Mouse (Mus musculus) ES-E14 (cell line): ENCODE measurements around the gene Kremen2. TPM values are rescaled to one million over a fixed set of nuclear protein-coding genes. Genes with fewer than 3 reads are reported as not detected.

ENCODE experiments used
- DNase-seq: peaks from one replicate; pipeline ENCODE4 v3.0.0-alpha.2; 2013; ENCODE audit warnings: low read depth, low spot score
- H3K27ac ChIP-seq: 2 replicates; pipeline ENCODE4 v1.5.1; 2012; ENCODE audit warnings: low read depth, mild to moderate bottlenecking, low read length, moderate library complexity, mixed read lengths; ENCODE audit not compliant: poor library complexity, insufficient read depth, severe bottlenecking
- H3K36me3 ChIP-seq: 2 replicates; pipeline ENCODE4 v1.6.1; 2012; ENCODE audit warnings: mild to moderate bottlenecking, low read length, moderate library complexity, mixed read lengths; ENCODE audit not compliant: control insufficient read depth, poor library complexity, insufficient read depth, severe bottlenecking
- H3K4me1 ChIP-seq, 2 experiments: fragments of 150-350 bp in 1 of 2; sonication (generic) in 1 of 2; 2 replicates each; pipeline ENCODE4 v1.6.1; 2012; ENCODE audit warnings: low read length in 2 of 2, mild to moderate bottlenecking in 1 of 2, mixed read lengths in 1 of 2; ENCODE audit not compliant: control insufficient read depth in 2 of 2, insufficient read depth in 2 of 2, poor library complexity in 1 of 2
- H3K4me3 ChIP-seq, 2 experiments: fragments of 150-350 bp in 1 of 2; sonication (generic) in 1 of 2; 2 replicates each; pipeline ENCODE4 v1.5.1; 2012; ENCODE audit warnings: low read length in 2 of 2, low read depth in 1 of 2, mild to moderate bottlenecking in 1 of 2, mixed read lengths in 1 of 2; ENCODE audit not compliant: insufficient read depth in 1 of 2, poor library complexity in 1 of 2, severe bottlenecking in 1 of 2
- H3K9ac ChIP-seq: 2 replicates; pipeline ENCODE4 v1.6.1; 2012; ENCODE audit warnings: low read depth, mild to moderate bottlenecking, low read length, mixed read lengths; ENCODE audit not compliant: poor library complexity, insufficient read depth, severe bottlenecking
- H3K9me3 ChIP-seq: fragments of 150-350 bp; sonication (generic); 2 replicates; pipeline ENCODE4 v1.6.1; 2012; ENCODE audit warnings: low read depth, mild to moderate bottlenecking, low read length; ENCODE audit not compliant: control insufficient read depth, insufficient read depth
- CHD2 ChIP-seq: IDR thresholded peaks from 2 replicates; pipeline ENCODE4 v1.6.1; 2014; ENCODE audit warnings: mild to moderate bottlenecking, low read depth, low read length, inconsistent platforms
- HCFC1 ChIP-seq: IDR thresholded peaks from 2 replicates; pipeline ENCODE4 v1.6.1; 2012; ENCODE audit warnings: low read length, inconsistent platforms, borderline replicate concordance; ENCODE audit not compliant: insufficient read depth
- MAFK ChIP-seq: IDR thresholded peaks from 2 replicates; pipeline ENCODE4 v1.6.1; 2014; ENCODE audit warnings: mild to moderate bottlenecking, low read depth, low read length, inconsistent platforms; ENCODE audit not compliant: insufficient read depth
- ZC3H11A ChIP-seq: IDR thresholded peaks from 2 replicates; pipeline ENCODE4 v1.6.1; 2012; ENCODE audit warnings: low read depth, mild to moderate bottlenecking, inconsistent platforms, low read length, borderline replicate concordance
- ZNF384 ChIP-seq: IDR thresholded peaks from 2 replicates; pipeline ENCODE4 v1.6.1; 2012; ENCODE audit warnings: low read depth, low read length, inconsistent platforms
- in situ Hi-C, 2 experiments: fragments of 600-800 bp; cut with MboI; formaldehyde crosslinking; loops; one replicate each; pipeline ENCODE4 v1.15.1; 2025; ENCODE audit warnings: low sequenced_read_pairs in 2 of 2, inconsistent platforms in 1 of 2; ENCODE audit not compliant: unreplicated experiment in 2 of 2
- total RNA-seq: library from RNA; depleted of rRNA; stranded (reverse); fragments of 300-350 nt; gene quantifications from 2 replicates; pipeline ENCODE4 v1.2.3, GENCODE M21; 2012

Gene Kremen2
- total RNA-seq, 1 experiment = 2.5 TPM

DNA sequence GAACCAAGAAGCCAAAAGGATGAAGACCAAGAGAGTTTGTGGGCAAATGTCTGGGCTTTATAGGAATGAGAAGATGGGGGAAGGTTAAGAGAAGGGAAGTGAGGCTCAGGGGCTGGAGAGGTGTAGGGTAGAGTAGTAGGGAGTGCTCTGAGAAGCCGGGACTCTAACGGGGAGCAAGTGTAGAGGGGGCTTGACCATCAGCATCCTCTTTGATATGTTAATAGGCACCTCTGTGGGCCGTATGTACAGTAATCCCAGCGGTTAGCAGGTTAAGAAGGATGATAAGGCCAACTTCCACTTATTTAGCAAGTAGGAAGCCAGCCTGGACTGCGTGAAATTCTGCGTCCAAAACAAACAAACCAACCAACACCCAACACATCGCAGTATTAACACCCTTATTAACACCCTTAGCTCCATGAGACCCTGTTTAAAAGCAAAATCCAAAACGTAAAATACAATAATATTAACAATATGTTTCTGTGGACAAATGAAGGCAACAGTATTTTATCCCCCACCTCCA is 44.2 kb upstream of the Kremen2 start:
- peak; percentile 69 for DNase-seq

DNA sequence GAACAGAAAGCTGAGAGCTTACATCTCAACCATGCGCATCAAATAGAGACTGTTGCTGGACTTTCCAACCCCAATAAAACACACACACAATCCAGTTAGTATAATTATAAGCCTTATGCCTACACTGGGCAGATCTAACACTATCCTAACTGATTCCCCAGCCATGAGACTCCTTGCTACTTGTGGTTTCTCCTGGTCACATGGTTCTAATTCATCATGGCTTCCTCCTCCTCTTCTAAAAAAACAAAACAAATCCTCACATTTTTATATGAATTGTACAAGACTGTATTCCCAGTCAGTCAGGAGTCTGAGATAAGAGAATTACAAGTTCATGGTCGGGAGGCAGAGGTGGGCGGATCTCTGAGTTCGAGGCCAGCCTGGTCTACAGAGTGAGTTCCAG is 43.3 kb upstream of the Kremen2 start:
- peak overlapping the region; percentile 60; the same call in 1 of the 2 replicates for H3K27ac ChIP-seq
- no peak overlapping the region for H3K4me3 ChIP-seq
- no peaks in the 10 kb centered on the region for H3K9me3 ChIP-seq
- DNase-seq = no peak
- in situ Hi-C loops = no loop called here
- H3K9ac ChIP-seq = peak overlapping the region; percentile 1; the same call in 1 of the 2 replicates
- TF ChIP-seq CHD2 (no peak), ZNF384 (no peak), ZC3H11A (no peak), MAFK (no peak), HCFC1 (no peak)
- H3K4me1 ChIP-seq = peaks cover 2 to 12% of the 10 kb centered on the region in 2 experiments; a peak in 3 of 4 replicates
- H3K36me3 ChIP-seq = no peaks in the 10 kb centered on the region

More for the DNA sequence above, 44.2 kb upstream of the Kremen2 start:
- H3K4me1 ChIP-seq = peaks cover 2 to 12% of the 10 kb centered on the region in 2 experiments; a peak in 3 of 4 replicates
- TF ChIP-seq HCFC1 (no peak), ZC3H11A (no peak), MAFK (no peak), ZNF384 (no peak)
- no peaks in the 10 kb centered on the region for H3K9me3 ChIP-seq
- H3K36me3 ChIP-seq = no peaks in the 10 kb centered on the region
- peak overlapping the region; percentile 44 to 53; a peak in 3 of 4 replicates for H3K4me3 ChIP-seq
- H3K27ac ChIP-seq = peak overlapping the region; percentile 40; the same call in 1 of the 2 replicates
- H3K9ac ChIP-seq = peak overlapping the region; percentile 59; the same call in 1 of the 2 replicates
- in situ Hi-C loops = no loop called here

DNA sequence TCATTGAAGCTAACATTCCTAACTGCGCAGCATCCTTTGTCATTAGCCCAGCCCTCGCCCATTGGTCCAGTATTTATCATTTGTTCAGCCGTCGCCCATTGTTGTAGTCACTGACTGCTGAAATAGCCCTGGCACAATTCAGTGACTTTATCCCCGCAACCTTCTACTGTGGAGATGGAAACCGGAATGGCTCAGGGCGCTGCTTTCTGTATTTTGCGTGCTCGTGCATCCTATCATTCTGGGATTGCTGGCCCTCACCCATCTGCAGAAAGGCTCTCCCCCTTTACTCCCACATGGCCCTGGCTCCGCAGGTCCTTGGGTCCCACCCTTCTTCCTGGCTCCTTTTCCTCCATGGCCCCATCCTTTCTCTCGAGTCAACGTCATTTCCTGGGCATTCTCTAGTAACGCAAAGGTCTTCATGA is 40.9 kb upstream of the Kremen2 start:
- TF ChIP-seq CHD2 (no peak), ZNF384 (no peak)
- Histone ChIP-seq H3K27ac (peak overlapping the region; percentile 49), H3K9ac (peak overlapping the region; percentile 64), H3K9me3 (no peaks in the 10 kb centered on the region), H3K4me1 (peaks cover 2 to 10% of the 10 kb centered on the region in 2 experiments; a peak in 3 of 4 replicates), H3K4me3 (peak overlapping the region; percentile 63 to 80), H3K36me3 (no peaks in the 10 kb centered on the region)
- no peak for DNase-seq
- in situ Hi-C loops = no loop called here

DNA sequence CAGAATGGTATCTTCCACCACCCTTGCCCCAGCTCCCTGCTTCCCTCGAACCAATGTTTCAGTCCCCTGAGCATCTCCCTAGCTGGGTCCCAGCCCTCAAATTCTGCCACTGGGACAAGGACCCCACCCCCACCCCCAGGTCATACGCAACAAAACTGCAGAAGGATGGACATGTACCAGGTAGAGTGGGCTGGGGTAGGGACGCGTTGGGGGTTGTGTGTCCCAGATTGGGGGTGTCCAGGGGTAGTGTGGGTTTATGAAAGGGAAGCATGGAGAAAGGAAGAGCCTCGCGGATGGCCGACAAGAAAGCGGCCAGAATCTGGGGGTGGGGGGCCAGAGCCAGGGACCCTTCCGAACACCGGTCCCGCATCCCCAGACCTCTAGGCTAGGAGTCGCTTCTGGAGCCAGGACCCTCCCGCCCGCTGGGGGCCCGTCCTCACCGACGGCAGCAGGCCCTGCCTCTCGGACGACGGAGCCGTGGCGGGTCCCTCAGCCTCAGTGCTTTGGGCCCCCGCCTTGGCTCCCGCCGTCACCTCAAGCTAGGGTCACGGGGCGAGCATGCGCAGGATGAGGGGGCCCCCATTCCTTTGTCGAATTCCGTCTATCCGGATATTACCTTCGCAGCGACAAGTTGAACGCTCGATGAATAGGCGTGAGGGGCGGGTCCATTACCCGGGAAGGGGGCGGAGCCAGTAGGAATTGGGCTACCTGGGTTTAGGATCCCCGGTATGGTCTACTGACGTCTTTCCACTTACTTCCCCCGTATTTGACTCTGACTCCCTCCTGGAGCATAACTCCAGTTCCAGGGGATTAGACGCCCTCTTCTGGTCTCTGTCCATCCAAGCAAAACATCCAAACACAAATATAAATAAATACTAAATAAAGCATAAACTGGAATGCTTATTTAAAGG is 40.2 kb upstream of the Kremen2 start, which contains the start of gene Flywch2:
TSS of gene Flywch2 (minus strand) at position 521 of the 911 bp plus-strand sequence.
- peak within 1 kb of the TSS; percentile 51 for H3K27ac ChIP-seq
- TF ChIP-seq ZNF384 = no peak
- TF ChIP-seq ZC3H11A = no peak
- TF ChIP-seq MAFK = no peak
- no peak for TF ChIP-seq CHD2
- TF ChIP-seq HCFC1 = no peak
- H3K4me1 ChIP-seq = peaks cover 2 to 7% of the 10 kb centered on the region in 2 experiments; a peak in 3 of 4 replicates
- DNase-seq = no peak
- in situ Hi-C loops = no loop called here
- H3K9ac ChIP-seq = peak within 1 kb of the TSS; percentile 89
- peak within 1 kb of the TSS; percentile 63 to 80 for H3K4me3 ChIP-seq
- H3K9me3 ChIP-seq = no peaks in the 10 kb centered on the region
- H3K36me3 ChIP-seq = no peaks in the 10 kb centered on the region
